Mouse (Mus musculus) CD4-positive, CD25-positive, alpha-beta regulatory T cell, adult 9 weeks (primary cell): ENCODE data around the gene Rai14. TPM values are rescaled to one million over a fixed set of nuclear protein-coding genes. Genes with fewer than 3 reads are reported as not detected.

Source experiments
- polyA plus RNA-seq: library from polyadenylated mRNA; unstranded; fragments of 100-300 nt; shearing (Covaris generic); gene quantifications from one replicate; pipeline ENCODE4 v1.2.1, GENCODE M21; 2017

Rai14 gene
- polyA plus RNA-seq, result 1.1 TPM

GRCm38 (mm10) chr15:10714409-10715138, at the start of gene Rai14:
Rai14 (minus strand) TSS chr15:10714624.

GRCm38 (mm10) chr15:10558465-10558864, 156.0 kb downstream of the Rai14 start, which contains the start of gene Ttc23l:
Ttc23l (minus strand) TSS chr15:10558668.

Other genes starting within 250 kb of the Rai14 start
- 7.2 TPM for gene Dnajc21, start 244.1 kb downstream of the Rai14 start, polyA plus RNA-seq
- 145 TPM for gene Brix1, start 228.7 kb downstream of the Rai14 start, polyA plus RNA-seq
- 60.3 TPM for gene Rad1, start 228.6 kb downstream of the Rai14 start, polyA plus RNA-seq
- gene Ttc23l, start 156.0 kb downstream of the Rai14 start, polyA plus RNA-seq, result not detected
- not detected for gene C1qtnf3, start 237.7 kb upstream of the Rai14 start, polyA plus RNA-seq